Mouse (Mus musculus): Measurements from ENCODE around the gene Pde1a.

GRCm38 (mm10) chr2:80135076-80135475 is 5.8 kb upstream of the Pde1a start:
- no peak for TF ChIP-seq CTCF (IDR thresholded peaks at IDR 0.05; ENCODE audit: control insufficient read depth, insufficient read depth, insufficient read length)
- TF ChIP-seq MYOD1 (IDR thresholded peaks at IDR 0.05; ENCODE audit: control insufficient read depth, insufficient read length, low read depth), result no peak
- TF ChIP-seq CEBPB (IDR thresholded peaks at IDR 0.05; ENCODE audit: low read depth), result no peak
